Mouse (Mus musculus): Measurements from ENCODE around the gene Tubg1. TPM values are rescaled to one million over a fixed set of nuclear protein-coding genes. Genes with fewer than 3 reads are reported as not detected.

The Tubg1 gene
- 13.3 and 18.6 TPM in 2 replicates for polyA plus RNA-seq (2012; ENCODE audit: insufficient read depth, insufficient read length, missing spikeins)

- Histone ChIP-seq H3K4me1 (ENCODE audit: control insufficient read depth, insufficient read depth, low read length) (peaks cover 29% of the 10 kb centered on the region), H3K27ac (ENCODE audit: insufficient read depth, low read depth, low read length) (peak within 1 kb of the TSS; percentile 58), H3K4me3 (ENCODE audit: insufficient read depth, low read length) (peak within 1 kb of the TSS; percentile 77)
- TF ChIP-seq CTCF (IDR thresholded peaks at IDR 0.05; ENCODE audit: low read depth, low read length) (no peak), POLR2A (IDR thresholded peaks at IDR 0.05; ENCODE audit: borderline replicate concordance, low read depth, low read length) (peak; percentile 80; the same call in 1 of the 2 replicates)
Measured at GRCm38 (mm10) chr11:101119761-101120544, at the start of gene Tubg1, which contains the start of gene Retreg3. Gene Tubg1 (plus strand): TSS chr11:101119938. Gene Retreg3 (minus strand): TSS chr11:101119893.

- no peak for TF ChIP-seq CTCF (IDR thresholded peaks at IDR 0.05; ENCODE audit: low read depth, low read length)
- TF ChIP-seq POLR2A (IDR thresholded peaks at IDR 0.05; ENCODE audit: borderline replicate concordance, low read depth, low read length) = 0 out of 2 replicates have a peak, but pooled peaks have one; percentile 88
- Histone ChIP-seq H3K4me3 (ENCODE audit: insufficient read depth, low read length) (peak overlapping the region; percentile 81), H3K4me1 (ENCODE audit: control insufficient read depth, insufficient read depth, low read length) (peaks cover 13% of the 10 kb centered on the region), H3K27ac (ENCODE audit: insufficient read depth, low read depth, low read length) (peak overlapping the region; percentile 73)
Measured at GRCm38 (mm10) chr11:101070189-101070527, 49.6 kb upstream of the Tubg1 start.

- TF ChIP-seq CTCF (IDR thresholded peaks at IDR 0.05; ENCODE audit: low read depth, low read length) = no peak
- TF ChIP-seq POLR2A (IDR thresholded peaks at IDR 0.05; ENCODE audit: borderline replicate concordance, low read depth, low read length) = no peak
- Histone ChIP-seq H3K4me3 (ENCODE audit: insufficient read depth, low read length) (peak overlapping the region; percentile 81), H3K27ac (ENCODE audit: insufficient read depth, low read depth, low read length) (0 out of 2 replicates have a peak overlapping the region, but pooled peaks have one; percentile 73), H3K4me1 (ENCODE audit: control insufficient read depth, insufficient read depth, low read length) (peaks cover 13% of the 10 kb centered on the region)
Measured at GRCm38 (mm10) chr11:101070987-101071386, 48.8 kb upstream of the Tubg1 start.

GRCm38 (mm10) chr11:101071810-101072428, 47.8 kb upstream of the Tubg1 start:
- no peak overlapping the region for H3K4me3 ChIP-seq (ENCODE audit: insufficient read depth, low read length)
- TF ChIP-seq POLR2A (IDR thresholded peaks at IDR 0.05; ENCODE audit: borderline replicate concordance, low read depth, low read length) (no peak), CTCF (IDR thresholded peaks at IDR 0.05; ENCODE audit: low read depth, low read length) (no peak)
- no peak overlapping the region for H3K27ac ChIP-seq (ENCODE audit: insufficient read depth, low read depth, low read length)
- H3K4me1 ChIP-seq (ENCODE audit: control insufficient read depth, insufficient read depth, low read length) = peaks cover 13% of the 10 kb centered on the region

- TF ChIP-seq POLR2A (IDR thresholded peaks at IDR 0.05; ENCODE audit: borderline replicate concordance, low read depth, low read length) = no peak
- TF ChIP-seq CTCF (IDR thresholded peaks at IDR 0.05; ENCODE audit: low read depth, low read length) = no peak
- H3K4me1 ChIP-seq (ENCODE audit: control insufficient read depth, insufficient read depth, low read length) = peaks cover 7% of the 10 kb centered on the region
Measured at GRCm38 (mm10) chr11:101078121-101078520, 41.6 kb upstream of the Tubg1 start, which contains the start of gene Hsd17b1. Gene Hsd17b1 (plus strand): TSS chr11:101078411.

GRCm38 (mm10) chr11:101079746-101080145, 40.0 kb upstream of the Tubg1 start:
- Histone ChIP-seq H3K4me1 (ENCODE audit: control insufficient read depth, insufficient read depth, low read length) (peaks cover 15% of the 10 kb centered on the region), H3K27ac (ENCODE audit: insufficient read depth, low read depth, low read length) (no peak overlapping the region), H3K4me3 (ENCODE audit: insufficient read depth, low read length) (no peak overlapping the region)
- TF ChIP-seq CTCF (IDR thresholded peaks at IDR 0.05; ENCODE audit: low read depth, low read length) (no peak), POLR2A (IDR thresholded peaks at IDR 0.05; ENCODE audit: borderline replicate concordance, low read depth, low read length) (no peak)

More at GRCm38 (mm10) chr11:101078121-101078520, 41.6 kb upstream of the Tubg1 start, which contains the start of gene Hsd17b1:
- Histone ChIP-seq H3K27ac (ENCODE audit: insufficient read depth, low read depth, low read length) (no peak within 1 kb of the TSS), H3K4me3 (ENCODE audit: insufficient read depth, low read length) (no peak within 1 kb of the TSS)

- Histone ChIP-seq H3K27ac (ENCODE audit: insufficient read depth, low read depth, low read length) (no peak overlapping the region), H3K4me3 (ENCODE audit: insufficient read depth, low read length) (no peak overlapping the region), H3K4me1 (ENCODE audit: control insufficient read depth, insufficient read depth, low read length) (peaks cover 15% of the 10 kb centered on the region)
- TF ChIP-seq CTCF (IDR thresholded peaks at IDR 0.05; ENCODE audit: low read depth, low read length) = no peak
- no peak for TF ChIP-seq POLR2A (IDR thresholded peaks at IDR 0.05; ENCODE audit: borderline replicate concordance, low read depth, low read length)
Measured at GRCm38 (mm10) chr11:101080421-101080820, 39.3 kb upstream of the Tubg1 start.

- Histone ChIP-seq H3K27ac (ENCODE audit: insufficient read depth, low read depth, low read length) (peak overlapping the region; percentile 82), H3K4me1 (ENCODE audit: control insufficient read depth, insufficient read depth, low read length) (peaks cover 27% of the 10 kb centered on the region), H3K4me3 (ENCODE audit: insufficient read depth, low read length) (peak overlapping the region; percentile 82)
- no peak for TF ChIP-seq POLR2A (IDR thresholded peaks at IDR 0.05; ENCODE audit: borderline replicate concordance, low read depth, low read length)
- TF ChIP-seq CTCF (IDR thresholded peaks at IDR 0.05; ENCODE audit: low read depth, low read length) = no peak
Measured at GRCm38 (mm10) chr11:101081659-101082058, 38.1 kb upstream of the Tubg1 start.

GRCm38 (mm10) chr11:101082208-101083082, 37.3 kb upstream of the Tubg1 start, which contains the start of gene Coasy:
Gene Coasy (plus strand): TSS chr11:101082565.
- Histone ChIP-seq H3K4me1 (ENCODE audit: control insufficient read depth, insufficient read depth, low read length) (peaks cover 27% of the 10 kb centered on the region), H3K27ac (ENCODE audit: insufficient read depth, low read depth, low read length) (peak within 1 kb of the TSS; percentile 89), H3K4me3 (ENCODE audit: insufficient read depth, low read length) (peak within 1 kb of the TSS; percentile 82)

More at GRCm38 (mm10) chr11:101082208-101083082, 37.3 kb upstream of the Tubg1 start, which contains the start of gene Coasy:
- TF ChIP-seq CTCF (IDR thresholded peaks at IDR 0.05; ENCODE audit: low read depth, low read length) (no peak), POLR2A (IDR thresholded peaks at IDR 0.05; ENCODE audit: borderline replicate concordance, low read depth, low read length) (no peak)
